Mouse (Mus musculus) thymus, adult 18-20 months (tissue): Measurements from ENCODE around the gene Gm10037.

Experiments used
- DNase-seq, 2 experiments: peaks; one replicate each; pipeline ENCODE4 v3.0.0; 2022; ENCODE audit warnings: mixed read lengths in 2 of 2

The Gm10037 gene

GRCm38 (mm10) chr13:67876699-67877254 lies 45.9 kb downstream of the Gm10037 start:
- no peak for DNase-seq

- no peak for DNase-seq
Observed at GRCm38 (mm10) chr13:67883966-67884365, 53.1 kb downstream of the Gm10037 start.
